Mouse (Mus musculus) small intestine, adult 2 months (tissue): ENCODE measurements around the gene Fhod1. TPM values are rescaled to one million over a fixed set of nuclear protein-coding genes. Genes with fewer than 3 reads are reported as not detected.
A peak's percentile ranks its signal among the peaks of the same experiment; 100 is the strongest.

Experiments used
- H3K27ac ChIP-seq: fragments of 200-500 bp; 2 replicates; pipeline ENCODE4 v1.5.1; 2012; ENCODE audit warnings: low read depth, low read length, control low read depth, inconsistent platforms; ENCODE audit not compliant: insufficient read depth
- H3K27me3 ChIP-seq: fragments of 200-500 bp; 2 replicates; pipeline ENCODE4 v1.6.1; 2012; ENCODE audit warnings: mild to moderate bottlenecking, moderate library complexity, low read length, inconsistent platforms; ENCODE audit not compliant: control insufficient read depth, insufficient read depth
- H3K36me3 ChIP-seq: fragments of 200-500 bp; 2 replicates; pipeline ENCODE4 v1.6.1; 2012; ENCODE audit warnings: mild to moderate bottlenecking, low read length, control low read depth, inconsistent platforms; ENCODE audit not compliant: control insufficient read depth, insufficient read depth
- H3K4me1 ChIP-seq: fragments of 200-500 bp; 2 replicates; pipeline ENCODE4 v1.6.1; 2012; ENCODE audit warnings: low read length, inconsistent platforms, mixed read lengths; ENCODE audit not compliant: control insufficient read depth, insufficient read depth, insufficient read length
- H3K4me3 ChIP-seq: fragments of 200-500 bp; 2 replicates; pipeline ENCODE4 v1.5.1; 2012; ENCODE audit warnings: low read depth, mild to moderate bottlenecking, control low read depth, inconsistent platforms, low read length, moderate library complexity
- CTCF ChIP-seq: fragments of 200-500 bp; IDR thresholded peaks from 2 replicates; pipeline ENCODE4 v1.5.1; 2012; ENCODE audit warnings: low read depth, mild to moderate bottlenecking, control low read depth, inconsistent platforms, low read length, moderate library complexity, mixed read lengths; ENCODE audit not compliant: insufficient replicate concordance, insufficient read length; ENCODE audit errors: extremely low read depth
- POLR2A ChIP-seq: fragments of 200-500 bp; IDR thresholded peaks from 2 replicates; pipeline ENCODE4 v1.6.1; 2012; ENCODE audit warnings: low read depth, mild to moderate bottlenecking, control low read depth, inconsistent platforms, low read length, moderate library complexity
- WGBS: fragments of 180-500 bp; shearing (Covaris S2); methylation state at CpG from one replicate; pipeline ENCODE4 v1.1.7; 2018; 5-methylcytosine and 5-hydroxymethylcytosine counted together
- polyA plus RNA-seq: library from polyadenylated mRNA; depleted of rRNA; stranded (reverse); fragments of >200 nt; gene quantifications from 2 replicates; pipeline ENCODE4 v1.2.3, GENCODE M21; 2012; rRNA removed

Fhod1 gene
- 15.4 and 19.6 TPM in 2 replicates for polyA plus RNA-seq

- TF ChIP-seq POLR2A, result peak; percentile 87
- no peak for TF ChIP-seq CTCF
- peaks cover 11% of the 10 kb centered on the region; the same call in 1 of the 2 replicates for H3K27me3 ChIP-seq
- H3K27ac ChIP-seq, result peak within 1 kb of the TSS; percentile 55
- peak within 1 kb of the TSS; percentile 77 for H3K4me3 ChIP-seq
- no peaks in the 10 kb centered on the region for H3K36me3 ChIP-seq
- WGBS, result under 1% methylated on average over 53 of the region's 53 CpGs
- H3K4me1 ChIP-seq, result peaks cover 22% of the 10 kb centered on the region
Observed at GRCm38 (mm10) chr8:105347428-105348221, at the start of gene Fhod1. Gene Fhod1, minus strand, starts transcription at chr8:105347953.

DNA sequence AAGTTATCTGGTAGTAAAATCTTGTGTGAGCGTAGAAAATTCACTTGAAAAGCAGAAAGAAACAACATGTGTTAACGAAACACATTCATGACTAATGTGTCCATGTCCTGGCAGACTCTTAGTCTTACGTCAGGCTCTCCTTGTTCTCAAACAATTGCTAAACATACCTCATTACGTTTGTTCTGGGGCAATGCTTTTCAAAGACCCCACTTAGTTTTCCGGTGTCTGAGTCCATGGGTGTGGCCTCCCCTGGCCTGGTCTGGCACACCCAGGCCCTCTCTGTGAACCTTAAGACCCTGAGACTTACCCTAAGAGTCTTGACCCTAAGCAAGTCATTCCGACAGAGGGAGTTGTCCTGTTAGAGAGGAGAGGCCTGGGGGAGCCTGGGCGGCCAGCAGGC lies 46.2 kb upstream of the Fhod1 start:
- Histone ChIP-seq H3K4me3 (no peak overlapping the region), H3K27me3 (no peaks in the 10 kb centered on the region), H3K27ac (no peak overlapping the region), H3K36me3 (no peaks in the 10 kb centered on the region), H3K4me1 (no peaks in the 10 kb centered on the region)
- WGBS, result 80% methylated on average over 7 of the region's 7 CpGs
- TF ChIP-seq POLR2A, result no peak
- no peak for TF ChIP-seq CTCF

- no peaks in the 10 kb centered on the region for H3K27me3 ChIP-seq
- H3K27ac ChIP-seq, result no peak overlapping the region
- H3K4me3 ChIP-seq, result no peak overlapping the region
- no peaks in the 10 kb centered on the region for H3K4me1 ChIP-seq
- TF ChIP-seq CTCF (no peak), POLR2A (no peak)
- no peaks in the 10 kb centered on the region for H3K36me3 ChIP-seq
- 82% methylated on average over 12 of the region's 12 CpGs for WGBS
Observed at GRCm38 (mm10) chr8:105393089-105393787, 45.5 kb upstream of the Fhod1 start.

- Histone ChIP-seq H3K27me3 (no peaks in the 10 kb centered on the region), H3K36me3 (no peaks in the 10 kb centered on the region), H3K4me1 (no peaks in the 10 kb centered on the region), H3K27ac (no peak overlapping the region), H3K4me3 (no peak overlapping the region)
- WGBS, result 36% methylated on average over 6 of the region's 6 CpGs
- no peak for TF ChIP-seq CTCF
- TF ChIP-seq POLR2A, result no peak
Observed at GRCm38 (mm10) chr8:105389096-105389495, 41.3 kb upstream of the Fhod1 start.

DNA sequence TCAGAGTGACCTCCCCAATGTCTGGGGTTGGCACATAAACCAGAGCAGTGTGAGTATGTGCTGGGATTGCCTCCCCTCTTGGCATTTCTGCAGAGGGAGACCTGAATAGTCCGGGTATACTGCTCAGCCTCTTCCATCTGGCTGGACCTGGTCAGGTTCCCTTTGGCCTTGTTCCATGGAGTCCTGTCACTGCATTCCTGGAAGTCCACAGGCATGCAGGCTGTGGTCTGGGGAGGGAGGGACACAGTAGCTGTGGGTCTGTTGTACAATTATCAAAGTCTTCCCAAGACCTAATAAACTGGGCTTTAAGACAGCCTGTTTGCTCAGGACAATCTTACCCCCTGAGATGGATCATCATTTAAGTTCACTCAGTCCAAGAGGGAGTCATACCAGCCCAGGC lies 39.4 kb upstream of the Fhod1 start:
- Histone ChIP-seq H3K27ac (no peak overlapping the region), H3K4me3 (no peak overlapping the region), H3K27me3 (no peaks in the 10 kb centered on the region), H3K4me1 (no peaks in the 10 kb centered on the region), H3K36me3 (no peaks in the 10 kb centered on the region)
- 29% methylated on average over 1 of the region's 1 CpGs for WGBS
- TF ChIP-seq POLR2A (no peak), CTCF (no peak)

DNA sequence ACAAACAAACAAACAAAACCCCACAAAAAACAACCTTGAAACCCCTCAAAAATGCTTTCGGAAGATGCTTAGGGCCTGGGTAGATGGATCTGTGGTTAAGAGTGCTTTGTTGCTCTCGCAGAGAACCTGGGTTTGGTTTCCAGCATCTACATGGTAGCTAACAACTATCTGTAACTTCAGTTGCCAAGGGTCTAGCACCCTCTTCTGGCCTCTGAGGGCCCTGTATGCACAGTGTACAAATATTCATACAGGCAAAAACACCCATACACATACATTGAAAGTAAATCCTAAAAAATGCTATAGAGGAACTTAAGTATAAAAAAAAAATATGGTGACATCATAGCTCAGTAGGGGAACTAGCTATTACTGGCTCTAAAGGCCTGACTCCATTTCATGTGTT lies 36.3 kb upstream of the Fhod1 start:
- no peak overlapping the region for H3K4me3 ChIP-seq
- 97% methylated on average over 2 of the region's 2 CpGs for WGBS
- no peaks in the 10 kb centered on the region for H3K27me3 ChIP-seq
- peaks cover under 1% of the 10 kb centered on the region; the same call in 1 of the 2 replicates for H3K4me1 ChIP-seq
- no peaks in the 10 kb centered on the region for H3K36me3 ChIP-seq
- H3K27ac ChIP-seq, result no peak overlapping the region
- no peak for TF ChIP-seq POLR2A
- no peak for TF ChIP-seq CTCF

GRCm38 (mm10) chr8:105380308-105380707 lies 32.6 kb upstream of the Fhod1 start:
- H3K27ac ChIP-seq, result no peak overlapping the region
- peaks cover 12% of the 10 kb centered on the region for H3K4me1 ChIP-seq
- H3K4me3 ChIP-seq, result no peak overlapping the region
- H3K36me3 ChIP-seq, result no peaks in the 10 kb centered on the region
- no peaks in the 10 kb centered on the region for H3K27me3 ChIP-seq
- WGBS, result 90% methylated on average over 12 of the region's 12 CpGs
- TF ChIP-seq POLR2A (no peak), CTCF (no peak)
